Mouse (Mus musculus): Measurements from ENCODE around the gene Tbcc. TPM values are rescaled to one million over a fixed set of nuclear protein-coding genes. Genes with fewer than 3 reads are reported as not detected.
A peak's percentile ranks its signal among the peaks of the same experiment; 100 is the strongest.
"Not testable (repeated sequence)": the region's sequence is repeated elsewhere in the genome, so short reads cannot be mapped to it uniquely, and the experiment has no call there.

Tbcc gene
- 10 to 100 TPM; 29.0 to 32.8 TPM for total RNA-seq (2021)

- peak; percentile 95 for DNase-seq
Measured at GRCm38 (mm10) chr17:46890116-46890815, at the start of gene Tbcc. Gene Tbcc, plus strand, starts transcription at chr17:46890684.

GRCm38 (mm10) chr17:46843022-46843421 lies 47.5 kb upstream of the Tbcc start:
- DNase-seq = no peak

- DNase-seq = no peak
Measured at GRCm38 (mm10) chr17:46843716-46844115, 46.8 kb upstream of the Tbcc start.

- DNase-seq = no peak
Measured at GRCm38 (mm10) chr17:46844811-46845210, 45.7 kb upstream of the Tbcc start.

GRCm38 (mm10) chr17:46845262-46845661 lies 45.2 kb upstream of the Tbcc start:
- no peak for DNase-seq

- DNase-seq = not testable (repeated sequence)
Measured at GRCm38 (mm10) chr17:46846573-46846972, 43.9 kb upstream of the Tbcc start.

- no peak for DNase-seq
Measured at GRCm38 (mm10) chr17:46847206-46847605, 43.3 kb upstream of the Tbcc start.

GRCm38 (mm10) chr17:46852725-46853124 lies 37.8 kb upstream of the Tbcc start:
- DNase-seq = no peak

- peak; percentile 51 to 53 for DNase-seq
Measured at GRCm38 (mm10) chr17:46853281-46853680, 37.2 kb upstream of the Tbcc start.

- no peak for DNase-seq
Measured at GRCm38 (mm10) chr17:46854096-46854495, 36.4 kb upstream of the Tbcc start.

- DNase-seq = no peak
Measured at GRCm38 (mm10) chr17:46854640-46855110, 35.8 kb upstream of the Tbcc start.

- DNase-seq = no peak
Measured at GRCm38 (mm10) chr17:46855328-46856106, 35.0 kb upstream of the Tbcc start.

GRCm38 (mm10) chr17:46856107-46856388 lies 34.4 kb upstream of the Tbcc start:
- no peak for DNase-seq

- peak; percentile 71 to 75 for DNase-seq
Measured at GRCm38 (mm10) chr17:46856471-46857360, 33.8 kb upstream of the Tbcc start.

- DNase-seq = peak; percentile 82 to 85
Measured at GRCm38 (mm10) chr17:46857361-46857902, 33.1 kb upstream of the Tbcc start.

- DNase-seq = peak; percentile 64 to 68
Measured at GRCm38 (mm10) chr17:46857903-46858748, 32.4 kb upstream of the Tbcc start, which contains the start of gene Bicral. Gene Bicral, minus strand, starts transcription at chr17:46858482.

GRCm38 (mm10) chr17:46858749-46859444 lies 31.6 kb upstream of the Tbcc start:
- DNase-seq = no peak

- DNase-seq = no peak
Measured at GRCm38 (mm10) chr17:46860120-46860519, 30.4 kb upstream of the Tbcc start.

GRCm38 (mm10) chr17:46864566-46865195 lies 25.8 kb upstream of the Tbcc start:
- DNase-seq = no peak

GRCm38 (mm10) chr17:46866836-46867235 lies 23.6 kb upstream of the Tbcc start:
- DNase-seq = no peak
